Mouse (Mus musculus): ENCODE data around the gene Adra2b.

GRCm38 (mm10) chr2:127315155-127315470 lies 47.9 kb upstream of the Adra2b start:
- TF ChIP-seq CTCF (IDR thresholded peaks at IDR 0.05; ENCODE audit: borderline replicate concordance, extremely low read depth, insufficient read depth, insufficient read length) (no peak), POLR2A (IDR thresholded peaks at IDR 0.05; ENCODE audit: borderline replicate concordance, extremely low read depth, insufficient read depth, insufficient read length, poor library complexity, severe bottlenecking) (no peak)
